Mouse (Mus musculus) ES-E14 (cell line): Measurements from ENCODE around the gene Tsfm. TPM values are rescaled to one million over a fixed set of nuclear protein-coding genes. Genes with fewer than 3 reads are reported as not detected.

Experiments
- DNase-seq: peaks from one replicate; pipeline ENCODE4 v3.0.0-alpha.2; 2013; ENCODE audit warnings: low read depth, low spot score
- H3K27ac ChIP-seq: 2 replicates; pipeline ENCODE4 v1.5.1; 2012; ENCODE audit warnings: low read depth, mild to moderate bottlenecking, low read length, moderate library complexity, mixed read lengths; ENCODE audit not compliant: poor library complexity, insufficient read depth, severe bottlenecking
- H3K36me3 ChIP-seq: 2 replicates; pipeline ENCODE4 v1.6.1; 2012; ENCODE audit warnings: mild to moderate bottlenecking, low read length, moderate library complexity, mixed read lengths; ENCODE audit not compliant: control insufficient read depth, poor library complexity, insufficient read depth, severe bottlenecking
- H3K4me1 ChIP-seq, 2 experiments: fragments of 150-350 bp in 1 of 2; sonication (generic) in 1 of 2; 2 replicates each; pipeline ENCODE4 v1.6.1; 2012; ENCODE audit warnings: low read length in 2 of 2, mild to moderate bottlenecking in 1 of 2, mixed read lengths in 1 of 2; ENCODE audit not compliant: control insufficient read depth in 2 of 2, insufficient read depth in 2 of 2, poor library complexity in 1 of 2
- H3K4me3 ChIP-seq, 2 experiments: fragments of 150-350 bp in 1 of 2; sonication (generic) in 1 of 2; 2 replicates each; pipeline ENCODE4 v1.5.1; 2012; ENCODE audit warnings: low read length in 2 of 2, low read depth in 1 of 2, mild to moderate bottlenecking in 1 of 2, mixed read lengths in 1 of 2; ENCODE audit not compliant: insufficient read depth in 1 of 2, poor library complexity in 1 of 2, severe bottlenecking in 1 of 2
- H3K9ac ChIP-seq: 2 replicates; pipeline ENCODE4 v1.6.1; 2012; ENCODE audit warnings: low read depth, mild to moderate bottlenecking, low read length, mixed read lengths; ENCODE audit not compliant: poor library complexity, insufficient read depth, severe bottlenecking
- H3K9me3 ChIP-seq: fragments of 150-350 bp; sonication (generic); 2 replicates; pipeline ENCODE4 v1.6.1; 2012; ENCODE audit warnings: low read depth, mild to moderate bottlenecking, low read length; ENCODE audit not compliant: control insufficient read depth, insufficient read depth
- CHD2 ChIP-seq: IDR thresholded peaks from 2 replicates; pipeline ENCODE4 v1.6.1; 2014; ENCODE audit warnings: mild to moderate bottlenecking, low read depth, low read length, inconsistent platforms
- HCFC1 ChIP-seq: IDR thresholded peaks from 2 replicates; pipeline ENCODE4 v1.6.1; 2012; ENCODE audit warnings: low read length, inconsistent platforms, borderline replicate concordance; ENCODE audit not compliant: insufficient read depth
- MAFK ChIP-seq: IDR thresholded peaks from 2 replicates; pipeline ENCODE4 v1.6.1; 2014; ENCODE audit warnings: mild to moderate bottlenecking, low read depth, low read length, inconsistent platforms; ENCODE audit not compliant: insufficient read depth
- ZC3H11A ChIP-seq: IDR thresholded peaks from 2 replicates; pipeline ENCODE4 v1.6.1; 2012; ENCODE audit warnings: low read depth, mild to moderate bottlenecking, inconsistent platforms, low read length, borderline replicate concordance
- ZNF384 ChIP-seq: IDR thresholded peaks from 2 replicates; pipeline ENCODE4 v1.6.1; 2012; ENCODE audit warnings: low read depth, low read length, inconsistent platforms
- in situ Hi-C, 2 experiments: fragments of 600-800 bp; cut with MboI; formaldehyde crosslinking; loops; one replicate each; pipeline ENCODE4 v1.15.1; 2025; ENCODE audit warnings: low sequenced_read_pairs in 2 of 2, inconsistent platforms in 1 of 2; ENCODE audit not compliant: unreplicated experiment in 2 of 2
- total RNA-seq: library from RNA; depleted of rRNA; stranded (reverse); fragments of 300-350 nt; gene quantifications from 2 replicates; pipeline ENCODE4 v1.2.3, GENCODE M21; 2012

Tsfm gene
- total RNA-seq, 1 experiment, result 60.9 TPM

DNA sequence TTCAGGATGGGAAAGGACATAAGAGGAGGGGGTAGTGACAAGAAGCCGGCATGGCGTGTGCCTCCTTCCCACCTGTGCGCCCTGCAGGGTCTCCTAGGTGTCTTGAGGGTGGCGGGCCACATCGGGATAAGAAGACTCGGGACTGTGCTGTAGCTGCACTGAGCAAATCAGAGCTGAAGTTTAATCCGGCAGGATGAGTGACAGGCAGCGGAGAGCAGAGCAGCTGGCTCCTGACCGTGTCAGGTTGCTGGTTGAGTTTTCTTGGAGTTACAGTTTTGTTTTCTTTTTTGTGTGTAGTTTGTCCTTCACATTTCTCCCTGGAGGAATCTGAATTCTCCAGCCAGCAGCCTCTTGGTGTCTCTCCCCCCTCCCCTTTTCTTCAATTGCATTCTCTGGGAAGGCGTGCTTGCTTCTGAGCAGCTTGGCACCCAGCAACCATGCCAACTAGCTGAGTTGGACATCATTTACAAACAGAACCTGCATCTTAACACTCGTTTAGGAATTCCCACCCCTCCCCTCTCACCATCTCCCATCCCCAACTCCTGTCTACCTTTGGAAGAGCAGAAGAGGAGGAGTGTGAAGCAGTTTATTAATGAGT lies 49.6 kb downstream of the Tsfm start:
- Histone ChIP-seq H3K4me3 (peak overlapping the region; percentile 92 to 98), H3K9me3 (no peaks in the 10 kb centered on the region), H3K36me3 (no peaks in the 10 kb centered on the region; the same call in 1 of the 2 replicates), H3K9ac (peak overlapping the region; percentile 46), H3K4me1 (peaks cover 9 to 49% of the 10 kb centered on the region in 2 experiments), H3K27ac (no peak overlapping the region)
- no peak for DNase-seq
- no peak for TF ChIP-seq ZC3H11A
- no peak for TF ChIP-seq HCFC1
- no peak for TF ChIP-seq CHD2
- no peak for TF ChIP-seq MAFK
- TF ChIP-seq ZNF384, result no peak
- in situ Hi-C loops, result no loop called here

DNA sequence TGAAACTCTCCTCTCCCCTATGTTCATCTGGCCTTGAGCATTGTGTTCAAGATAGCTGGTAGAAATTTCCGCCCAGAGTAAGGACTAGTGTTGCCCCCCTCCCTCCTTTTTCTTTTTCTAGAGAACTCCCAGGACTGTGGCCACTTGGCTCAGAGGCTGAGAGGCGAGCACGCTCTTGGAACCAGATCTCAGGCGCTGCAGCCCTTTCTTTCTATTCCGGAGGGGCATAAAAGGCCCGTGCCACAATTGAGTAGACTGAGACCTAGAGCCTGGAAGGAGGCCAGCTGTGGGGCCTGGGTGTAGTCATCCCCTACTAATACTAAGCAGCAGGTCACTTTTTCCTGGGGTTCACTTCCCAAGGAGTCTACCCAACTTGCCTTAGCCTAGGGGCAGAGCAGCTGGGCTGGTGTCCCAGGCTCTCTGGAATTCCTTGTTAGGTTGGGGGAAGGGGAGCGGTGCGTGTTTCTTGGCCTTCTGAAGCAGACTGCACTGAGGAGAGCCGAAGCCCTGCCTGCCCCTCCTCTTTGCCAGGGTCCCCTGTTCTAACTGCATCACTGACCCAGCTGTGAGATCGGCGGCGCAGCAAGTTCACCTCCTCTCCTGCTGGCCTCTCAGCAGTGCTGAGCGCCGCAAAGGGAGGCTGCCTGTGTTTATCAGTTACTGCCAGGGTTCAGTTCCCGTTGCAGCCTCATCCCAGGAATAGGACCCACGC lies 50.3 kb downstream of the Tsfm start:
- H3K9me3 ChIP-seq, result no peaks in the 10 kb centered on the region
- H3K9ac ChIP-seq, result peak overlapping the region; percentile 84
- peaks cover 9 to 46% of the 10 kb centered on the region in 2 experiments for H3K4me1 ChIP-seq
- TF ChIP-seq CHD2 (no peak), ZC3H11A (no peak), ZNF384 (no peak), HCFC1 (no peak), MAFK (no peak)
- no peaks in the 10 kb centered on the region; the same call in 1 of the 2 replicates for H3K36me3 ChIP-seq
- in situ Hi-C loops, result no loop called here
- H3K27ac ChIP-seq, result no peak overlapping the region
- no peak for DNase-seq
- H3K4me3 ChIP-seq, result peak overlapping the region; percentile 92 to 98

DNA sequence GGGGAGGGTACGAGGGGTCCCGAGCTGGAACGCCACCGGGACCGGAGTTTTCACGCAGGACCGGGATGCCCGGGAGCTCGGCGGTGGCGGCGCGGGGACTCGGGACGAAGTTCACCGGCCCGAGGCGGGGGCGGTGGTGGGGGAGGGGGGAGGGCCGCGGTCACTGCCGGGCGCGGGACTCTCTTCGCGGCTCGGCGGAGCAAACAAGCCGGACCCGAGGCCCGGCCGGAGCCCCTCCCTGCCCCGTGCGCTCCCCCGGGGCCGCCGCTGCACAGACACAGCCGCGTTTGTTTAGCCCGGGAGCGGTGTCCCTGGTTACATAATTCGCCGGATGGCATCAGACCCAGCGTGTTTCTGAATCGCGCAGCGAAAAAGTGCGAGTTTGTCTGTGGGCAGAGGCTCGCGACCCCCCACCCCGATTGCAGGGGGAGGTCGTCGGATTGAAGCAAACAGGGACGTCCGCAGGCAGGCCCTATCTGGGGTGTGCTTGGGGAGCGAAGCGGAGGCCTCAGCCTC lies 50.9 kb downstream of the Tsfm start:
- in situ Hi-C loops, result no loop called here
- Histone ChIP-seq H3K27ac (peak overlapping the region; percentile 96; the same call in 1 of the 2 replicates), H3K36me3 (no peaks in the 10 kb centered on the region; the same call in 1 of the 2 replicates), H3K4me3 (peak overlapping the region; percentile 92 to 98), H3K4me1 (peaks cover 9 to 40% of the 10 kb centered on the region in 2 experiments), H3K9ac (peak overlapping the region; percentile 84), H3K9me3 (no peaks in the 10 kb centered on the region)
- no peak for DNase-seq
- no peak for TF ChIP-seq ZC3H11A
- no peak for TF ChIP-seq MAFK
- no peak for TF ChIP-seq CHD2
- no peak for TF ChIP-seq HCFC1
- TF ChIP-seq ZNF384, result no peak

DNA sequence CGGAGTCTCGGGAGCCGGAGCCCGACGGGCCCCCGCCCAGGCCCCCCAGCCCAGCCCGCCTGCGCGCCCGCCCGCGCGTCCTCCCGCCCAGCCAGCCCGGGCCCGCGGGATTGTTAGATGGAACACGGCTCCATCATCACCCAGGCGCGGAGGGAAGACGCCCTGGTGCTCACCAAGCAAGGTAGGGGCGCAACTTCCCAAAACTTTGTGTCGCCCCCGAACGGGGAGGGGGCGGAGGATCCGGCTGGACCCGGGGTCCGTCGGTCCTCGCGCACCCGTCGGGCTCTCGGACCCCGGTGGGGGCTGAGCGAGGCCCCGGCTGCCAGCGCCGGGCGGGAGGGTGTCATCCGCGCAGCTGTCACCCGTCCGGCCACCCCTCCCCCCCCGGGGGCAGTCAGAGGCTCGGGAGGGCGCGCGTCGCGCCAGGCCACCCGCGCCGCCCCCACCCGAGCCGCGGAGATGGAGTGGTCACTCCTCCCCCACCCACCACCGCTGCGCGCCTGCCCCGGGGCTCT lies 51.5 kb downstream of the Tsfm start:
- TF ChIP-seq MAFK (no peak), ZC3H11A (no peak), HCFC1 (no peak), ZNF384 (no peak), CHD2 (no peak)
- H3K27ac ChIP-seq, result peak overlapping the region; percentile 96
- H3K4me1 ChIP-seq, result peaks cover 6 to 37% of the 10 kb centered on the region in 2 experiments
- DNase-seq, result no peak
- no peaks in the 10 kb centered on the region for H3K9me3 ChIP-seq
- in situ Hi-C loops, result no loop called here
- H3K9ac ChIP-seq, result peak overlapping the region; percentile 84
- H3K36me3 ChIP-seq, result no peaks in the 10 kb centered on the region; the same call in 1 of the 2 replicates
- peak overlapping the region; percentile 92 to 98 for H3K4me3 ChIP-seq
